Mouse (Mus musculus) c-Kit-positive CD71-positive TER-119-positive erythroid progenitor cells, embryonic 14.5 days (primary cell): ENCODE data around the gene 9130230L23Rik.

Experiments used
- DNase-seq: peaks from one replicate; pipeline ENCODE4 v3.0.0-alpha.2; 2013; ENCODE audit warnings: low spot score

The 9130230L23Rik gene

GRCm38 (mm10) chr5:65954130-65955080 lies 49.7 kb downstream of the 9130230L23Rik start:
- no peak for DNase-seq

GRCm38 (mm10) chr5:65951513-65951909 lies 52.6 kb downstream of the 9130230L23Rik start:
- peak; percentile 34 for DNase-seq

GRCm38 (mm10) chr5:65950679-65951512 lies 53.2 kb downstream of the 9130230L23Rik start:
- DNase-seq = no peak

- no peak for DNase-seq
These were observed 53.8 kb downstream of the 9130230L23Rik start for GRCm38 (mm10) chr5:65950236-65950635.

GRCm38 (mm10) chr5:65949822-65950221 lies 54.3 kb downstream of the 9130230L23Rik start:
- DNase-seq = no peak

GRCm38 (mm10) chr5:65941145-65941544 lies 62.9 kb downstream of the 9130230L23Rik start:
- DNase-seq = no peak

GRCm38 (mm10) chr5:65937998-65938715 lies 65.9 kb downstream of the 9130230L23Rik start:
- DNase-seq = peak; percentile 70

GRCm38 (mm10) chr5:65937011-65937726 lies 66.9 kb downstream of the 9130230L23Rik start:
- DNase-seq = no peak

GRCm38 (mm10) chr5:65934783-65935182 lies 69.3 kb downstream of the 9130230L23Rik start, which contains the start of gene Chrna9:
TSS of gene Chrna9 (plus strand) at chr5:65934921.
- no peak for DNase-seq

GRCm38 (mm10) chr5:65933764-65934163 lies 70.3 kb downstream of the 9130230L23Rik start:
- DNase-seq = no peak

- DNase-seq = no peak
These were observed 70.8 kb downstream of the 9130230L23Rik start for GRCm38 (mm10) chr5:65933258-65933657.

- no peak for DNase-seq
These were observed 73.9 kb downstream of the 9130230L23Rik start for GRCm38 (mm10) chr5:65930171-65930570.
